Mouse (Mus musculus): Measurements from ENCODE around the gene Zmpste24. TPM values are rescaled to one million over a fixed set of nuclear protein-coding genes. Genes with fewer than 3 reads are reported as not detected.

Zmpste24 gene
- polyA plus RNA-seq (2014; fragmentation: Illumina TruSeq; extraction: RNeasy Lipid Tissue Mini Kit (QIAGEN cat#74804); ENCODE audit: insufficient read depth, low read depth, low replicate concordance) = 23.1 TPM

DNA sequence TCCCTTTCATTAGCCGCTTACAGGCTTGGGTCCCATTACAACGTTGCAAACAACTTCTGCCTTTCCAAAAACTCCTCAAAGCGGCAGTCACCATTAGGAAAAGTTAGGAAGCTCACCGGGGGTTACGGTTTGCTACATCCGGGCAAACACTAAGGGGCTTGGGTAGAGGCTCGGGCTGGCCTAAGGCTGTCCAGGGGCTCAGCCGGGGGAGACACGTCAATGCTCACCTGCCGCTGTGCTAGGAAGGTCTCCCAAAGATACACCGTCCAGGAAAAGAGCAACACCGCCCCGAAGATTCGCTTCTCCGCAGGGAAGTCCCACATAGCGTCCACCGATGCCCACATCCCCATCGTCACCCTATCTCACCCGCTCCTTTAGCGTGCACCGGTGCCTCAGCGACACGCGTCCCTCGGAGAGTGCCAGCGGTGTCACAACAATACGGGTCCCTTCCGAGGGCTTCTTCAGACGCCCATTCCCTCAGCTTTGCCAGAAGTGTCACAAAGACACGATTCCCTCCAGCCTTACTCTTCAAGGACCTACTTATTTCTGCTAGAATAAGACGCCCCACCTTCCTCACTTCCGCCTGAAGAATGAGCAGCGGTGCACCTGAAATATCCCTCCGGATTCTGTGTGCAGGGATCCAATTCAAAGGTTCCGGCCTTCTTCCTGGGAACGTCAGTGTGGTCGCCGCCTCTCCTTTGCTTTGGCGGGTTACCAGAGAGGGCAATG, at the start of gene Zmpste24:
Zmpste24 (minus strand) TSS at position 592 of the 729 bp plus-strand sequence.

DNA sequence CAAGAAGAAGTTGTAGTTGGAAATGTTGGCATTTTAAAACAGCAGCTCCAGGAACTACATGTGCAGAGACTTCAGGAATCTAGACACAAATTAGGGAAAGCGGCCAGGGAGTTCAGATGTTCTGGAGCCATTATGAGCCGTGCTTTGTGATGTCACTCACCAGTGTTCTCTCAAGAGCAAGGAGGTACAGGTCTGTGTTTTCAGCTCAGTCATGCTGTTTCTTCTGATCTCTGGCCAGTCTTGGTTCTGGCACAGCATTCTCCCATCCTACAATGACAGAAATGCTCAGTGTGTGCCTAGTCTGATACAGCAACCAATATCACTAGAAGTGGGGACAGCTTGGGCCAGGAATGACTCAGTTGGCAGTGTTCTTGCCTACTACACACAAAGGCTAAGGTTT, 11.1 kb upstream of the Zmpste24 start, which contains the start of gene Tmco2:
Tmco2 (minus strand) TSS at position 101 of the 400 bp plus-strand sequence.

DNA sequence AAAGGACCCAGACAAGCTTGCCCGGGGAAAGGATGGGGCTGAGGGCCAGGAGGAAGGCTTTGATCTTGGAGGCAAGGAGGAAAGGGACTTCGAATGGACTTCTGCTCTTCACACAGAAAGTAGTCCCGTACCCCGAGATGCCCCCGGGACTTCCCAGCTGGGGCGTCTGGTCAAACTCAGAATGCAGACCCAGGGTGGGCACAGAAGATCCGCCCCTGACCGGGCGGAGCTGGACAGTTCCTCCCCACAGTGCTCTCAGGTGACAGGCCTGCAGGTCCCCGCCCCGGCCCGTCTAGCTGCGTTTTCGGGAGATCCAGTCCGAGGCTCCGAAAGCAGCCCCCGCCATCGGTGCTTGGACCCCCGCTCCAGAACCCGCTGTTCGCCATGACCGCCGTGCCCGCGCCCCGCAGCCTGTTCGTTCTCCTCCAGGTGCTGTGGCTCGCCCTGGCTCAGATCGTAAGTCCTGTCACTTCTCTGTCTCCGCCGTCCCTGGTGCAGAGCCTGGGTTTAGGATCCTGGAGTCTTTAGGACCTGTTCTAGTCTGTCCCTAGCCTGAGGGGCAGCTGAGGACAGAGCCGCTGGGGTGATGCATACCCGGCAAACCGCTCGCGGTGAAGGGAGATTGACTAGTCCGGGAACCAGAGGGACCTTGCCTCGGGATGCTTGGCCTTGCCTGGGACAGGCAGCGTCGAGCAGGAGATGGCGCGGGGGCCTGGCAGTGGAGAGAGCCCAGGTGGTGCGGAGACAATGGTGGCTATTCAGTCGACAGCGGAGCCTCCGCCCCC, 58.5 kb downstream of the Zmpste24 start, which contains the start of gene Col9a2:
Col9a2 (plus strand) TSS at position 55 of the 785 bp plus-strand sequence.

DNA sequence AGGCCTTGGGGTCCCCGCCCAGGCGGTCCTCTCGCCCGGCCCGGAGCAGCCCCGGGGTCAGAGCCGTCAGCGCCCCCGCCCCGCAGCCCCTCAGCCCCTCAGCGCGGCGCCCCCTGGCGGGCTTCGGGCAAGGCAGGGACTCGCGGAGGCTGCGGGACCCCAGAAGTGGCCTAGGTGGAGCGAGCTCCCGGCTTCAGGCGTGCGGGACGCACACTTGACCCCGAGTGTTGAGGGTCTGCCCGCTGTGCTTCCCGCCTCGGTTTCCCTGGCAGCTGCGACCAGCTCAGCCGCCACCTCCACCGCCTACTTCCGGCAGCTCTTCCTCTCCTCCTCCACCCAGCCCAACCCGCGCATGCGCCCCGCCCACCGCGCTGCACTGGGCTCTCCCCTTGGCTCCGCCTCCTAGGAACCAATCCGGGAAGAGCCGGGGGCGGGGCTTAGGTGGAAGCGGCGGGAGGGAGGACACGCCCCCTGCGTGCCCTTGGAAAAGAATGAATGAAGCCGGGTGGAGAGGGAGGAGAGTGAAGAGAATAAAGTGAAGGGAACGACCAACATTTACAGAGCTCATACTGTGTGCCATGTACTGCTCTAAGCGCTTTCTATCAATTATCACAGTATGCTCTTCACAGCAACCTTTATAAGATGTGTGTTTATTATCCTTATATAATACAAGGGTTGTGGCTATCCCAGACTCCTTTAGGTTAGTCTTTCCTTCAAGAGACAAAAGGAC, 80.9 kb downstream of the Zmpste24 start, which contains the start of gene Smap2:
Smap2 (minus strand) TSS at position 320 of the 730 bp plus-strand sequence.

Other genes with a start within 250 kb of the Zmpste24 start
- 0.68 TPM for gene Rims3, start 243.4 kb downstream of the Zmpste24 start, polyA plus RNA-seq (2014; fragmentation: Illumina TruSeq; extraction: RNeasy Lipid Tissue Mini Kit (QIAGEN cat#74804); ENCODE audit: insufficient read depth, low read depth, low replicate concordance)
- gene Exo5, start 173.2 kb downstream of the Zmpste24 start, polyA plus RNA-seq (2014; fragmentation: Illumina TruSeq; extraction: RNeasy Lipid Tissue Mini Kit (QIAGEN cat#74804); ENCODE audit: insufficient read depth, low read depth, low replicate concordance) = 5.7 TPM
- gene Zfp69, start 146.5 kb downstream of the Zmpste24 start, polyA plus RNA-seq (2014; fragmentation: Illumina TruSeq; extraction: RNeasy Lipid Tissue Mini Kit (QIAGEN cat#74804); ENCODE audit: insufficient read depth, low read depth, low replicate concordance) = 1.0 TPM
- gene Smap2, start 81.0 kb downstream of the Zmpste24 start, polyA plus RNA-seq (2014; fragmentation: Illumina TruSeq; extraction: RNeasy Lipid Tissue Mini Kit (QIAGEN cat#74804); ENCODE audit: insufficient read depth, low read depth, low replicate concordance) = 20.4 TPM
- gene Col9a2, start 58.9 kb downstream of the Zmpste24 start, polyA plus RNA-seq (2014; fragmentation: Illumina TruSeq; extraction: RNeasy Lipid Tissue Mini Kit (QIAGEN cat#74804); ENCODE audit: insufficient read depth, low read depth, low replicate concordance) = not detected
- gene Tmco2, start 11.0 kb upstream of the Zmpste24 start, polyA plus RNA-seq (2014; fragmentation: Illumina TruSeq; extraction: RNeasy Lipid Tissue Mini Kit (QIAGEN cat#74804); ENCODE audit: insufficient read depth, low read depth, low replicate concordance) = not detected
- gene Rlf, start 116.8 kb upstream of the Zmpste24 start, polyA plus RNA-seq (2014; fragmentation: Illumina TruSeq; extraction: RNeasy Lipid Tissue Mini Kit (QIAGEN cat#74804); ENCODE audit: insufficient read depth, low read depth, low replicate concordance) = 4.6 TPM
- not detected for gene Gm12888, start 226.7 kb upstream of the Zmpste24 start, polyA plus RNA-seq (2014; fragmentation: Illumina TruSeq; extraction: RNeasy Lipid Tissue Mini Kit (QIAGEN cat#74804); ENCODE audit: insufficient read depth, low read depth, low replicate concordance)